Mouse (Mus musculus) liver (tissue): ENCODE measurements around the gene Farp2.

Experiments used
- DNase-seq: peaks from one replicate; pipeline ENCODE4 v3.0.0-alpha.2; 2020; ENCODE audit warnings: mixed read lengths

Gene Farp2

DNA sequence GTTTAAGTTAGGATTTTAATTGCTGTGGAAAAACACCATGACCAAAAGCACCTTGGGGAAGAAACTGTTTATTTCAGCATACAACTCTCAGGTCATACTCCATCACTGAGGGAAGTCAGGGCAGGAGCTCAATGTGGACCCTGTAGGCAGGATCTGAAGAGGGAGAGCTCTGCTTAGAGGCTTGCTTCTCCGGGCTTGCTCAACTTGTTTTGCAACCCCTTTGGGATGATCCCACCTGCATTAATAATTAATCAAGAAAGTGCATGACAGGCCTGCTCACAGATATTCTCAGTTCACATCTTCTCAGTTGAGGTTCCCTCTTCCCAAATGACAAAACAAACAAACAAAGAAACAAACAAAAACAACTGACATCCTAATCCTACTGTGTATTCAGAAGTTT, 51.8 kb downstream of the Farp2 start:
- no peak for DNase-seq

DNA sequence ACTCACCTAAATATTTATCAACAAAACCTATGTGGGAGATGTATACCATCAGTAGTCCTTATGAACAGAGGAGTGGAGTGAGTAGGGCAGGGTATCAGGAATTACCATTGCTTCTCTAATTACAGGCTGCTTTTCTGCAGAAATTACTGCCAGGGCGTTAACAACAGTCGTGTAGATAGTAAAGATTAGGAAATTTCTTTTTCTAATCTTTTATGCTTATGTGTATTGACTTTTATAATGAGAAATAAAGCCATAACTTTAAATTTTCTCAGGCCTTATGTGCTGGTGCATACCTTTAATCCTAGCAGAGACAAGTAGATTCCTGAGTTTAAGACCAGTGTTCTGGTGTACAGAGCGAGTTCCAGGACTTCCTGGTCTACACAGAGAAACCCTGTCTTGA, 52.9 kb downstream of the Farp2 start:
- no peak for DNase-seq

DNA sequence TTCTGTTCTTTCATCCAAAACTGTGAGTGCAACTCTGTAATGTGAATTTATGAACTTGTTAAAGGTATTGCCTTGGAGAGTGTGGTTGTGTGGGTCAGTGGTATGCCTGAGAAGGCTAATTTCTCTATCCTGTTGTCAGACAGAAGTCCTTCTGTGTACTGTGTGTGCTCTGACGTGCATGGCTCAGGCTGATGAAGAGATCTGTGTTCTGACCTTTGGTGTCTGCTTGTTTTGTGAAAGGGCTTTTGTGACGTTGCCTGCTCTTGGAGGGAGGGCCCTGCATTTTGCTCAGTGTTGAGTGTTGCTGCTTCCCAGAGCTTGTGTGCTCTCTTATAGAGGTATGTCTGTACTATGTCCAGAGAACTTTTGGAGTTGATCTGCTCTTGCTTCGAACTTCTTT, 55.1 kb downstream of the Farp2 start:
- no peak for DNase-seq

DNA sequence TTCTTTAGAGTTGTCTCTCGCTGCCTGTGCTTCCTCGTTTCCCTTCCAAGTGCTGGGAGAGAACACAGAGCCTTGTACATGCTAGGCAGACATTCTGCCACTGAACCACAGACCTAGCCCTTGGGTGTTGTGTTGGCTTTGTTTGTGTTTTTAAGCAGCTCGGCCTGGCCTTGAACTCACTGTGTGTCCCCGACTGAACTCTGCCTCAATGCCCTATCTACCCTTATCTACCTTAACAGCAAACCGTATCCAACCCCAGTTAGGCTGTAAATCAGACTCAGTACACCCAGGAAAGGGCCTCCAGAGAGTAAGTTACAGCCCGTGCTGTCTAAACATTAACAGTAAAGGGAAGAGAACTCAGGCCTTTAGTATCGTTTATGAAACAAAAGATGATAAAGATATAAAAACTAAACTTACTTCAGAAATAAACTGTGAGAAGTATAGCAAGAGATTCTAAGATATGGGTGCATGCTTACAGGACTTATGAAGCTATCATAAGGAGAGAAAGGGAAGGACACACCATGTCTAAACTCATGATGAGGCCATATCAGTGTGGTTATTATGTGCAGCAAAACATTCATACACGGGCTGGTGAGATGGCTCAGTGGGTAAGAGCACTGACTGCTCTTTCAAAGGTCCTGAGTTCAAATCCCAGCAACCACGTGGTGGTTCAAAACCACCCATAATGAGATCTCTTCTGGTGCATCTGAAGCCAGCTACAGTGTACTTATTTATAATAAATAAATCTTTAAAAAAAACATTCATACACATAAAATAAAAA, 56.0 kb downstream of the Farp2 start:
- no peak for DNase-seq

DNA sequence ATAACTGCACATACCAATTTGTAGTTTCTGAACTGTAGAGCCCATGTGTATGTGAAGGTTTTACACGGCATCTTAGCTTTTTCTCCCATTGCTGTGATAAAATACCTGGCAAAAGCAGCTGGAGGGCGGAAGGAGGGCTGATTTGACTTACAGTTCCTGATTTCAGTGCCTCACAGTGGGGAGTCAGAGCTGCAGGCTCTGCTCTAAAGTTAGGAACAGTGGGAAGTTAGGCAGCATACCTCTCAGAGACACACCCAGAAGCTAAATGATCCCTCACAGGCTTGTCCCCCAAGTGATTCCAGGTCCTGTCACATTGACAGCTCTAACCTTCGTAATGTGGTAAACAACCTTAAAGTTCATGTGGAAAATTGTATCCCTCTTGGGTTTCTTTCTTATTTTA, 65.2 kb downstream of the Farp2 start:
- DNase-seq: no peak

DNA sequence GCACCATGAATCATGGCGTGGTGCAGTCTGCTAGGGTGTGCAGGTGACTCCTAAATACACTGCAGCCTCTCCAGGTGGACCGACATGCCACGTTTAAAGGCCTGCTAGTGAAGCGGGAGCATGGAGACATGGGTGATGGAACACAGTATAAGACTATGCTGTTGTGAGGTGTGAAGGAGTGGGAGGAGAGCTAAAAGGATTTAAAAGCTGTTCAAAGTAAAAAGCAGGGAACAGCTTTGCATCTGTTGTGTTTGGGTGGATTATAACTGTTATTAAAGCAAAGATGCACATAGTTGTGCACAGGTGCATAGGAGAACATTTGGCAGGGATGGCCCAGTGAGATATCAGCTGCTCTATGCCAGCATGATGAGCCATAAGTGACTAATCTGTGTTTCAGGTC, 66.0 kb downstream of the Farp2 start:
- no peak for DNase-seq

DNA sequence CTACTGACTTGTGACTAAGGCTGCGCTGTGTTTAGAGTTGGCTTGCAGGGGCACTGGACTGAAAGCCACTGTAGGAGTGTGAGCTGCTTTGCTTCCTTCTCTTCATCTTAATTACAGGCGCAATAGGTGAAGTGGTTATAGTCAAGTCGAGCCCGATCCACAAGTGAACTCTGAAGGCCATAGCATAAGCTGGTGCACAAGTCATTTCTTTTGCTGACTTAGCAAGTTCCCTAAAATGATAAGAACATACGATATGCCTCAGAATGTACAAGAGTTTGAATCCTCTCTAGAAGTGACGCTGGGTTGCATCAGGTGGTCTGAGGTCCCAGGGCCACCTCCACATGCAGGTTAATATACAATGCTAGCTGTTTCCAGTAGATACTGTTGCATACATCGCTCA, 69.7 kb downstream of the Farp2 start:
- no peak for DNase-seq

DNA sequence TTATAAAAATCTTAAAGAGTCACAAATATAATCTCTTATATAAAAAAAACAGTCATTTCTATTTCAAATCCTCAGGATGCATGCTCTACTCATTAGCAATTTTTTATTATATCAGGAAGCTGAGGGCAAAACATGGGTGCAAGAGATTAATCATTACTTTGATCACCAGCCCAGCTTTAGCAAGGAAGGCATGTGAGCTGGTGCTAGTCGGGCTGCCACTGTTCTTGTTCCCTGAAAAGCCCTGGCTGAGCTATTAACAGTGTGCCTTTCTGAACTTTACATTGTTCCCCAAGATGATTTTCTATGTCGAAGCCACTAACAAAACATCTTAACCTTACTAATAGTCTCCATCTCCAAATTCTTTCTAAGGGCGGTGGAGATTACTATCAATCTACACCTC, 76.5 kb downstream of the Farp2 start:
- no peak for DNase-seq

DNA sequence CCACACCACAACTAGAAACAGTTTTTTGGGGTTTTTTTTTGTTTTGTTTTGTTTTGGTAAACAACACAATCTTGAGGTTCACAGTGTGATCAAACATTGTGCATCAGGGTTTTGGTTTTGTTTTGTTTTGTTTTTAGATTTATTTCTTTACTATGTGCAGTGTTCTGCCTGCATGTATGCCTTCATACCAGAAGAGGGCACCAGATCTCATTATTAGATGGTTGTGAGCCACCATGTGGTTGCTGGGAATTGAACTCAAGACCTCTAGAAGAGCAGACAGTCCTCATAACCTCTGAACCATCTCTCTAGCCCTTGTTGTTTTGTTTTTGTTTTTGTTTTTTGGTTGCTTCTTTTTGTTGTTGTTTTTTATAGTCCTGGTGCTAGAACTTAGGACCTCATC, 82.1 kb downstream of the Farp2 start:
- DNase-seq: no peak

DNA sequence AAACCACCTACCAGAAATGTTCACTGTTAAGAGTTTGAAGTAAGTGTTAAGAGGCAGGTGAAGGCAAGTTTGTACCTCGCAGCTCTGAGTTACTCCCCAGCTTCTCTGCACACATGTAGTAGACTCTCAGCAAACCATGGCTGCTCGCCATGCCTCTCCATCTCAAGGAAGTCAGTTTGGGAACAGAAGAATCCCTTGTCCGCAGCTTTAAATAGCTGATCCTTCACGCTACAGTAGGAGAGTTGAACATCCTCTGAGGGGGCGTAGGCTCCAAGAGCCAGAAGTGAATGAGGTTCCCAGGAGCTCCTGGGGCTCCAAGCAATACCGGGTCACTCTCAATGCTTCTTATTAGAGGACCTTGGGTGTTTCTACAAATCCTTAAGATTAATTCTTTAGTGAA, 84.0 kb downstream of the Farp2 start:
- DNase-seq: no peak

DNA sequence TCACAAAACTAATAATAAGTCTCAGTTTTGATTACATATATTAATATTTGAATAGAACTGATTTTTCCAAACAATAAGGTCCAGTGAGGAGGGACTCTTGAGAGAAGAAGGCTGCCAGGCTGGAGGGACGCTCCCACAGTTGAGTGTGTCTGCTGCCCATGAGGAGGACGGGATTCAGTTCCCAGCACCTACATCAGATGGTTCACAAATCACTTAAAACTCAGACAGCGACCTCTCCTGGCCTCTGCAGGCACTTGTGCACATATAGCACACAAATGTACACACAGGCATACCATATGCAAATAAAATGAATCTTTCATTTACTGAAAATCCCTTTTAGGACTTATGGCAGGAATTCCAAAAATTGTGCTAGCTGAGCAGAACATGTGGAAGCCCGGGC, 91.0 kb downstream of the Farp2 start:
- DNase-seq: no peak

DNA sequence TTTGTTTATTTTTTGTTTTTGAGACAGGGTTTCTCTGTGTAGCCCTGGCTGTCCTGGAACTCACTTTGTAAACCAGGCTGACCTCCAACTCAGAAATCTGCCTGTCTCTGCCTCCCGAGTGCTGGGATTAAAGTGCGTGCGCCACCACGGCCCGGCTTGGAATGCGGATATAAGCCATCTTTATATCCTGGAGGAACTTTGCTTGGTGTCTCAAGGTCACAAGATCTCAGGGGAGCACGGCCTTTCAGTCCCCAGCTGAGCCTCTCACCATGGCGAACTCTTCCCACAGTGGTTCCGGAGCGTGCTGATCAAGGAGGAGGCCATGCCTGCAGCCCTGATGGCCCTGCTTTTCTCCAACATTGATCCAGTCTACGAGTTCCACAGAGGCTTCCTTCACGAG, 92.0 kb downstream of the Farp2 start:
- DNase-seq: no peak

DNA sequence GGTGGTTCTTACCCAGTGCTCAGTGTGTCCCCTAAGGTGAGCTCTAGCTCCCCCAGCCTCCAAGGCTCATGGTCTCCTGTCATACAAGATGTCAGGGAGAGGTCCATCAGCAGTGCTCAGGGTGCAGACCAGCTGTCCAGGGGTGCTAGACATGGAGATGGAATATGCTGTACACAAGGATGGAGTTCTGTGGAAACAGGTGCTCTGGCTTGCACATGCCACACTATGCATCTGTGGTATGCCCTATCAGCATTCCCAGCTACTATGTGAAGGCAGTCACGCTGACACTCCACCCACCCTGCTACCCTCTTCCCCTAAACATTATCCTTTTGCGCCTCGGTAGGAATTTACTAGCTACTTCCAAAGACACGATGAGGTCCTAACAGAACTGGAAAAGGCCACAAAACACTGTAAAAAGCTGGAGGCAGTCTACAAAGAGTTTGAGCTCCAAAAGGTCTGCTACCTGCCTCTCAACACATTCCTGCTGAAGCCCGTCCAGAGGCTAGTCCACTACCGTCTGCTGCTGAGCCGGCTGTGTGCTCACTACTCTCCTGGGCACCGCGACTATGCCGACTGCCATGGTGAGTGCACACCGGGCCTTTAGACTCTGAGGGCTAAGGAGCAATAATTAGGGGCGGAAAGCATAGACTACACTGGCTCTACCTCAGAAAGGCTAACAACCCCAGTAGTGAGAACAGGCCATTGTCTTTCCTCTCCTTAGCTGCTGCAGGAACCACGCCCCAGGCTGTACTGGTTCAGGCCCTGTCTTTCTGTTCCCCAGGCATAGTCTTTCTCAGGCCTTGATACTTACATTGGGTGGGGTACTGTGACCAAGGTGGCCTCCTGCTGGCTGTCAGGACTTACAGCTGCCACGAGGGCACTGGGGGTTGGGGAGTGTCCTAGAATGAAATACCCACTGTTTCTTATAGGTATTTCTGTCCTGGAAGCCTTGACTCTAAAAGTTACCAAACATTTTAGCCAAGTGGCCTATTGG, 95.5 kb downstream of the Farp2 start:
- no peak for DNase-seq

DNA sequence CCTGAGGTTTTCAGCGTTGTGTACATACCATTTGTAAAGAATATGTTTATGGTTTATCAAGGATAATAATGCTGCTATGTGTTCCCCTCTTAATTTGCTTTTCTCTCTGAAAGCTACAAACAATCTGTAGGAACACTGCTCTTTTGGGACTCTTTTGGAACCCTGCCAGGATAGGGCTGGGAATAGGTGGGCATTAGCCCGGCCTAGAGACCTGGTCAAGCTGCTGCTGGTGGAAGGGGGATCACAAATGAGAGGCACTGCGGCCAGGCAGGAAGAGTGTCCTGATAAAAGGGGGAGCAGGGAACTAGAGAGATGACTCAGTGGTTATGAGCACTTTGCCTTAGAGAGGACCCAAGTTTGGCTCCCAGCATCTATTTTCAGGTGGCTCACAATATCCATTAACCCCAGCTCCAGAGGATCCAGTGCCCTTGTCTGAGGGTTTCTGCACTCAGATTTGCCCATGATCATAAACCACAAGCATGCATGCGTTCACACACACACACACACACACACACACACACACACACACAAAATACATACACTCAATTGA, 96.9 kb downstream of the Farp2 start:
- DNase-seq: no peak

DNA sequence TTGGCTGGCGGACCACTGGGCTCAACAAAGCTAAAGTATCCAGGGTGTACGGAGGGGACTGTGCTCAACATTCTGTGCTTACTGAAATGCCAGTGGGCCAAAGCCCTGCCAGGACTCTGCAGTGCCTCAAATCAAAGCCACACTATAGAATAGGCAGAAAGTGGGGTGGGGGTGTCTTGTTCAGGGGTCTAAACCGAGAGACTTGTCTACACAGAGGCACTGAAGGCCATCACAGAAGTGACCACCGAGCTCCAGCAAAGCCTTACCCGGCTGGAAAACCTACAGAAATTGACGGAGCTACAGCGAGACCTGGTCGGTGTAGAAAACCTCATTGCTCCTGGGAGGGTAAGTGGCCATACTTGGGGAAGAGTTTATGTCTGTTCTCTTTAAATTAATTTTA, 97.9 kb downstream of the Farp2 start:
- DNase-seq: no peak

DNA sequence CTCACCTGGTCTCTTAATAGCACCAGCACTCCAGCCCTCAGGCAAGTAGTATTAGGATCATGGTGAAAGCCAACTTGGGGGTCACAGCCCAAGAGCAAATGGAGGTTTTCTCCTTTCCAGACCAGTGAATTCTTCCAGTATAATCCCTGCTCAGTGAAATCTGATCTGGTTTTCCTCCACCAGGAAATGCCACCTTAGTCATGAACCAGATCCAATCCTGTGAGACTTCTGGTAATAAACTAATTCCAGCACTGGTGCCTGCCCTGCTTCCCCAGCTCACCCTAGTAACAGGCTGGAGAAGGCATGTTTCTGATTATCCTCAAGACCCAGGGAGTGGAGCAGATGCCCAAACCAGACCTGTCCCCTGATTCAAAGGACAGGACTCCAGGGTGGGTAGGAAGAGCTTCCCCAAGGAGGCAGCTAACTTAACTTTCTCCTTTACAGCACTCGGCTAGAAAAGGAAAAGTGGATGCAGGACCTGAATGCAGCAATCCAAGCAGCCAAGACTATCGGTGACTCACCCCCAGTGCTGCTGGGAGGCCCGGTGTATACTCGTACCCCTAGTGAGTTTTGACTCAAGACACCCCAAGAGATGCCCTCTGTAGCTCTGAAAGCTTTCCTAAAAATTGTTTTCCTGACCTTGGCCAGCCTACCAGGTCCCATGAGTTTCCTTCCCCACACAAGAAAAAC, 106.3 kb downstream of the Farp2 start:
- DNase-seq: no peak

DNA sequence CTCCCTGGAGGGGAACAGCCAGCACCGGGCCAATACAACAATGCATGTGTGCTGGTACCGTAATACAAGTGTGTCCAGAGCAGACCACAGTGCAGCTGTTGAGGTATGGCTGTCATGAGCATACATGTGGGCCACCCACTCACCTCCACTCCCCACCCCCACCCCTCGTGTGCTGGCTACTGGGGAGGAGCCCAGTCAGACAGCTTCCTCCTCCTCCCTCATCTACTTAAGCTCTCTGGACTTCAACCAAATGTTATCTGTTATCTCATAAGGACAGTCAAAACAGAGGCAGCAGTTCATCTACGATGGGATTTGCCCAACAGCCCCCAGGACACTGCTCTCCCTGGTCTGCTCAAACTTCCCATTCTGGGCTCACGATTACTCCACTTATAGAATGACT, 107.1 kb downstream of the Farp2 start:
- peak; percentile 28 for DNase-seq

DNA sequence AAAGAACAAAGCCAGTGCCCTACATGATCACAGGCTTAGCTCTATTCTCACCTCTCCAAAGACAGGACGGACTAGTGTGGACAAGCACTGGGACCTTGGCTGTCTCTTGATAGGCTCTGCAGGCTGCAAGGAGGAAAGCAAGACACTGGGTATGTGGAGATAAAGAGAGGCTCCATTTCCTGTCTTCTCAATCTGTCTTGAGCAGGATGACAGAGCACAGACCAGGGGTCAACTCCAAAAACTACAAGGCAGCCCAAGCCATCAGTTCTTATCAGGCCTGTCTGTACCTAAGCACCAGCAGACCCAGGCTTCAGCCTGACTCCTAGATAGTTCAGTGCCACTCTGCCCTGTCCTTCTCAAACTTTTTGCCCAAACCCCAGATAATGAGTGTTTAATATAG, 112.6 kb downstream of the Farp2 start:
- peak; percentile 32 for DNase-seq

DNA sequence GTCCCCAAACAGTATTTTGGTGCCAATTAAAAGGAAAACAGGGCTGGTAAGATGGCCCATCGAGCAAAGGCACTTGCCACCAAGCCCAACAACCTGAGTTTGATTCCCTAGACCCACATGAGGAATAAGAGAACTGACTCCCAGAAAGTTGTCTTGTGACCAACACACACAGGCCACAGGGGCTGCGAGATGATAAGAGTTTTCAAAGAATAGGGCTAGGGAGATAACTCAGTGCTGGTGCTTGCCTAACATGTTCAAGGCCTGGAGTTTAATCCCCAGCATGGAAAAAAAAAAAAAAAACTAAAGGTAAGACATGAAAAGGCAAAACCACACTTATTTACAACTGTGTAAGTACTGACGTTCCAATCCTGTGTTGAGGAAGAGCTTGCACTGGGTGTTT, 118.9 kb downstream of the Farp2 start:
- peak; percentile 47 for DNase-seq

DNA sequence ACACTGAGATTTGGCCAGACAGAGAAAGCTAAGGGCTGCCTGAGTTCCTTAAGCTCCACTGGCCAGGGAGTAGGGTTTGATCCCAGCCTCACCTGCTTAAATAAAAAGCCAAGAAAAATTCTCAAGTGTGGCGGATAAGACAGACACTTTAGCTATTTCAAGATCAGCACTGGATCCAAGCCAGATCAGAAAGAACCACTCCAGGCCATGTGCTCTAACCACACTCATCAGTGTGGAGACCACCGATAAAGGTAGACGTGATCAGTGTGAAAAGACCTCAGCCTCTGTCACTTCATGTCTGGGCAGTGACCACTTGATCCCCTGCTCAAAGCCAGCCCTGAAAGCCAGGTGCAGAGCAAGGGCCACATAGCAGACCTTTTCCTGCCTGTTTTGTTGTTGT, 120.8 kb downstream of the Farp2 start:
- no peak for DNase-seq

DNA sequence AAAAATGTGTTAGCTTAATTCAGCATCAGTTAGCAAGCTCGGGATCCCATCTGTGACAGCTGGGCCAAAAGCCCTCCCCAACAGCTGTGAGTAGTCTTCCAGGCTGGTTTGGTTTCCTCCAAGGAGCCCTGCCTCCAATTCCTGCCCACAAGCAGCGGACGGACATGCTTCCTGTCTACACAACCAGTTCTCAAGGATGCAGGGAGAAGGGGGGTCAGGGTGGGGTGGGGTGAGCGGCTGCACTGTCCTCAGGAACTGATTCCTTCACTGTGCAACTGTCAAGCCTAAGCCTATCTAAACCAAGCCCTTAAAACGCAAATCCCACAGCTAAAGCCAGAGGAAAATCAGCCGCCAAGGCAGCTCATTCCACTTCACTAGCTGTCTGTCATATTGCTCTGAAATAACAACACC, 122.6 kb downstream of the Farp2 start:
- DNase-seq: peak; percentile 50

DNA sequence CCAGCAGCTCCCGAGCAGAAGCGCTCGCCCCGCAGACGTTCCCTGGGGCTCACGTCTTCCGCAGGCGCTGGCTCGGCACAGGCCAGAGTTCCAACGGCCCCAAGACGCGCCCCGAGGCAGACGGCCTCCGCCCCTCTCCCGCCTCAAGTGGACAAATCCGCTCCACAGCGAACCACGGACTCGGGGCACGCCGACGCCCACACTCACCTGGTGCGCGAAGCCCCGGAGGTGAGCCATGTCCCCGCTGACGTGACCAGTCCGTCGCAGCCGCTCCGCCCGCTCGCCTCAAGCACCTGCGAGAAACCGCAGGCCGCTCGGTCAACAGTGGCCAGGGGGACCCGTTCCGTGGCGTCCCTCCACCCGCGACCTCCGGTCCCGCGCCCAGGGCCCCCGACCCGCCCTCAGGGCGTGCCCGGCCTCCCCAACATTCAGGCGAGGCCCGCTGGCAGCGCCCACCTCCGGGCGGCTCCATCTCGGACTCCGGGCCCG, 123.3 kb downstream of the Farp2 start:
- DNase-seq: peak; percentile 72

DNA sequence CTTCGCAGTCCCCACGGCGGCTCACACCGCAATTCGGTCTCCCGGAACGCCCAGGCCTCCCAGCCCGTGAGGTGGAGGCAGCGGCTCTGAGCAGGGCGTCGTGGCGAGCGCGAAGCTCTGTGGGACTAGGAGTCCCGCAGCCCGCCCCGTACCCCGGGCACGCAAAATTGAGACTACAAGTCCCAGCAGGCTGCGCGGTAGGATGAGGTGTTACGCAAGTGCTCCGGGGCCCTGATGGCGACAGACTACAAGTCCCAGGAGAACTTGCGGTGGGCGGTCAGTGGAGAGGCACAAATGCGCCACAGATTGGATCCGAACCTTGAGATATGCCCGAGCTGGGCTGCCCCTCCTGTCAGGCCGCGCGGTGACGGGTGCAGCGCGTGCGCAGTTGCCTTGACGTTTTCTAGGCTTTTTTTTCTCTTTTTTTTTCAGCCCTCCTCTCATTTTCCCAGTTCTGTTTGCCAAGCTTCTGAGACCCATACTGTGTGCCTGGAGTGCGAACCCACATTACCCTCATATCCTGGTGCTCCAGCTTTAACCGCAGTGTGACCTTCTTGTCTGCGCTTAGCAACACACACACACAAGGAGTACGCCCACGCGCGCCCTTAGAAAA, 123.8 kb downstream of the Farp2 start:
- peak; percentile 98 for DNase-seq
